Mouse (Mus musculus): ENCODE measurements around the gene Olfr71.

Olfr71 gene

DNA sequence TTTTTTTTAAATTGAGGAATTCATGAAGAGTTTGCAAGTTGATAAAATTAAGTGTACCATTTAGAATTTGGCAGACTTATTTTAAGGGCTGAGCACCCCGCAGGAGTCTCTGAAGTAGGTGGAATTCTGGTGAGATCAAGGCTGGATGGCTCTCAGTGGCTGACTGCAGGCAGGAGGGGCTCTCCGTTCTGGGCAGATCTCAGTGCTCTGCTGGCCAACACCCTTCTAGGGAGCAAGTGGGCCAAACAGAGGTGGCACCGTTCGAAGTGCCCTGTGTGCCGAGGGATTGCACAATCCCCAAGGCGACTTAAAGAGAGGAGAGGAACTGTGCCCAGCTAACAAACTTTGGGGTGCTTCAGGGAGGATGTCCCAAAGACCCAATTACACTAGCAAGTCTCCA lies at the start of gene Olfr71:
Gene Olfr71, minus strand, starts transcription at position 387 of the 400 bp plus-strand sequence.
- DNase-seq (ENCODE audit: low read depth, low spot score): no peak

DNA sequence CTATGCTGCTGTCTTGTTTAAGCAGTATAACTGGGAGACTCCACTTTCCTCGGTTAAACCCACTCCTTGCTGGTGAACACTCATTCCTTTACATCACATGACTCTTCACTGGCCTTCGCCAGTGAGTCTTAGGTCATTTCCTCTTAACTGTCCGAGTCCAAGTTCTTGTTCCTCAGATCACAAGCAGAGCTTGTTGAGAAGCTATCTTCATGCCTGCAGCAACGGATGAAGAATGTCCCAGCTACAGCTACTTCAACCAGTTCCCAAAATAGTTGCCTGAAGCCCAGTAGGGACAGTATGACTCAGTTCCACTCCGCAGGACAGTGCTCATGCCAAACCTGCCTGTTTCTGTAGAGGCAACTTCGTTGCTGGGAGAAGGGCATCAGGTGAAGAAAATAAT lies 47.2 kb upstream of the Olfr71 start:
- DNase-seq (ENCODE audit: low read depth, low spot score): peak; percentile 29

DNA sequence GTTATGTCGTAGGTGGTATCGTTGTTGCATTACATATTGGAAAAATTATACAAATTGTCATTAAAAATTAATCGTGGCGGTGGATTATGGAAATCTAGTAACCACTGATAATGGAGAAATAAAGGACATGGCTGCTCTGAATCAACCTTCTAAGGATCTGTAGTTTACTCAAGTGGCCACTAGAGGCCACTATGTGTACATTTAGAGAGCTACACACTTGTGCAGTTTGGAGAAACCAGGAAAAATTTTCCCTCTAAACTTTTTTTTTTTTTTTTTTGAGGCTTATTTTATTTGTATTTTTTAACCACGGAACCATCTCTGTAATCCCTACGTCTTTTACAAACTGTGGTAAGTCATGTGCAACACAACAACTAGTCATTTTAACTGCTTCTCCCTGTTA lies 35.1 kb upstream of the Olfr71 start:
- peak; percentile 75 for DNase-seq (ENCODE audit: low read depth, low spot score)

DNA sequence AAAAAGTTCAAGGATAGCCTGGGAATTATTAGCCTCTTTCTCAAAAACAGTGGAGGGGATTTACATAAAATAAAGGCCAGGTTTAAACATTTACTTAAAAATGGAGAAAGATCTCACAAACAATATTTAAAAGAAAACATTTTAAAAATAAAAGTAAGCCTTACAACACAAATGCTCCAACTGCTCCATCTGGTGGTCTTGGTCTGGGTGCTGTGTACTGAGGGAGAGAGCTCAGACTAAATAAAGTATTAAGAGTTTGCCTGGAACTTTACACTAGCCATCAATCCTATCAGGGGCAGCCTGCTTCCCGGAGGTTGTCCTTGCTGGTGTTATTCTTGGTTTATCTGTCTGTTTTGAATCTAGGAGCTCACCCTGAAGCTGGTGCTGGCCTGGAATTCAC lies 33.0 kb upstream of the Olfr71 start:
- peak; percentile 59 for DNase-seq (ENCODE audit: low read depth, low spot score)

DNA sequence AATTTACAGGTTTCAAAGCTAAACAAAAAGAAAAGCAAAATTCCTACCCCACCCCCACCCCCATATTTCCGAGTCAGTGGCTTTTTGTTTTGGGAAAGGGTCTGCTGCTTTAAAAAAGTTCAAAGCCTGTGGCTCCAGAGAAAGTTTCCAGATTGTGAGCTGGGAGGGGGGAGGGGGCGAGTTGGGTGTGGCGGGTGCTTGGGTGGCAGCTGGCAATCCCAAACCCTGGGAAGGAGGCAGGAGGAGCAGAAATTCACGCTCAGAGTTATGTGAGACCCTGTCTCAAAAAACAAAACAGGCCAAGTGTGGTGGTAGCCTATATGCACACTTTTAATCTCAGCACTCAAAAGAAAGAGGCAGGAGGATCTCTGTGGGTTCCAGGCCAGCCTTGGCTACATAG lies 32.6 kb upstream of the Olfr71 start:
- no peak for DNase-seq (ENCODE audit: low read depth, low spot score)

DNA sequence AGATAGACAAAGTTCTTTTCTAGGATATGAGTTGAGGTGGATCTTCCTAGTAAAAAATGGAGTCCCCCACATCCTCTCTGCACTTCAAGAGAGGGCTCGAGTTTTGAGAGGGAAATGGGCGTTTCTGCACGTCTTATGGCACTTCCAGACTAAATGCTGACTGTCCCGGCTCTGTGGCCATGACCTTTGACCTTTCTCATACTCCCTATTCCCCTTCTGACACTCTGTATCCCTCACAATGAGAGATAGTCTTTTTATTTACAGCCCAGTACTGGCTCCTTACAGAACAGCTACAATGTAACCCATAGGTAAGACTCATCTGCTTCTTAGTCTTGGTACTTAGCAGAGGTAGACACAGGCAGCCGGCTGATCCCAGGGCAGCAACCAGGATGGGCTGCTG lies 31.5 kb upstream of the Olfr71 start:
- DNase-seq (ENCODE audit: low read depth, low spot score): no peak

DNA sequence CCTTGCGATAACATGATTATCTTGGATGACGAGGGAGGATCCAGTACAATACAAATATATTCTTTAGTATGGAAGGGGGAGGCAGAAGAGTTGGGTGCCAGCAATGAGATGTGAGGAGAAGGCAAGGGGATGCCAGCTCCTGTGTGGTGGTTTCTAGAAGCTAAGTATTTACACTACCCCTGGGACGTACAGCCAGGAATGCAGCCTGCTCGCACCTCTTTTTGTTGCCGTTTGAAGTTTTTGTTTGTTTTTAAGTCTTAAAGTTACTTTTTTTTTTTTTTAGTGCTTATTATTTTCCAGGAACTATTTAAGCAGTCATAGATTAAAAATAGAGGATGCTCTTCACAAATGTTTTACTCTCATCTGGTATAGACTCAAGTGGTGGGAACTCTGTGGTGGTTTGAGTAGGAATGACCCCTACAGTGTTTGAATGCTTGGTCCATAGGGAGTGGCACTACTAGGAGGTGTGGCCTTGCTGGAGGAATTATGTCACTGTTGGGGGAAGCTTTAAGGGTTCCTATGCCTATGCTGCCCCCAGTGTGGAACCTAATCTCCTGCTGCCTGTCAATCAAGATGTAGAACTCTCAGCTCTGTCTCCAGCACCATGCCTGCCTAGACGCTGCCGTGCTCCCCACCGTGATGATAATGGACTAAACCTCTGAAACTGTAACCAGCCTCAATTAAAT lies 29.1 kb upstream of the Olfr71 start:
- no peak for DNase-seq (ENCODE audit: low read depth, low spot score)

DNA sequence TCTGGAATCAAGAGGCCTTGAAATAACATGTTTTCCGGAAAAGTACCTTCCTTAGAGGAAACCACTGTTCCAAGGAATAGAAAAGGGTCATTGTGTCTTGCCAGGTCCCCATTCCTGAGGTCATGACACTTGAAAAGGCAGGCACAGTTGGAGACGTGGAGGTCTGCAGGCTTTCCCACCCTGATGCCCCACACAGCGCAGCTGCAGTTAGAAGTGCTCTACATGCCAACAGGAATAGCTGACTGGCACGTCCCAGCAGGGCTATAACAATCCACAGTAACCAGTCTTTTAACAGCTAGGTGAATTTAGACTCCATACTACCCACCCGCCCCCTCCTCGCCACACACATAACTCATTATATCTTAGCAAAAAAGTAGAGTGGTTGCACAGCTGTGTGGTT lies 27.1 kb upstream of the Olfr71 start:
- DNase-seq (ENCODE audit: low read depth, low spot score): no peak

DNA sequence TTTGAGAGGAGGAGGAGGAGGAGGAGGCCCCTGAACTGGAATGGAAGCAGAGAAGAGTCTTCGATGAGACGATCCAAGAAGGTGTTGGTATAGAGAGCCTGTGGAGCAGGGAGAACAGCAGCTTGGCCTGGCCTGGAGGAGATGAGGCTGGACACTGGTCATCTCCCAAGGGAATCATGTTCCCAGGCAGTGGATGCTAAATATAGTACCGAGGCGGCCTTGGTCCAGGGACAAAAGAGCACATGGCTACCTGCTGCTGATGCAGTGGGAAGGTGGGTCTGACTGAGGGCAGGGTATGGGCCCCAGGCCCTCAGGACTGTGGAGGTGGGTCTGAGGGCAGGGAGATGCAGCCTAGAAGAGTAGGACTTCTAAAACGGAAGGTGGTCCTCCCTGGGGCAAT lies 23.1 kb upstream of the Olfr71 start:
- DNase-seq (ENCODE audit: low read depth, low spot score): no peak

DNA sequence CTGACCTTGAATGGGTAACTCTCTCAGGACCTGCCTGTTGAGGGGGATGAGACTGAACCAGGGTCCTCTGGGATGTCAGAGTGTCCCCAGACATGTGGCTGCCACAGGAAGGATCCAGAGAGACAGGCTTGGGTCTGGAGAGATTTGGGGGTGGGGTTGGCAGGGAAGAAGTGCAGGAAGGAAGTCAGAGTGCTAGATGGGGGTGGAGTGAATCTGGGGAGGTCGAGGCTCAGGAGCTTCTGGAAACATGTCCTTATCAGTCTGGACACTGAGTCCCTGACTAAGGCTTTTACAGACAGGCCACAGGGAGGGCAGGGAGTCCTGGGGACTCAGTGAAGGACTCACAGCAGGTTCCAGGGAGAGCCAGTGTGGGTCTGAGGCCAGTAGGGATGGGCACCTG lies 22.1 kb upstream of the Olfr71 start:
- DNase-seq (ENCODE audit: low read depth, low spot score): no peak

DNA sequence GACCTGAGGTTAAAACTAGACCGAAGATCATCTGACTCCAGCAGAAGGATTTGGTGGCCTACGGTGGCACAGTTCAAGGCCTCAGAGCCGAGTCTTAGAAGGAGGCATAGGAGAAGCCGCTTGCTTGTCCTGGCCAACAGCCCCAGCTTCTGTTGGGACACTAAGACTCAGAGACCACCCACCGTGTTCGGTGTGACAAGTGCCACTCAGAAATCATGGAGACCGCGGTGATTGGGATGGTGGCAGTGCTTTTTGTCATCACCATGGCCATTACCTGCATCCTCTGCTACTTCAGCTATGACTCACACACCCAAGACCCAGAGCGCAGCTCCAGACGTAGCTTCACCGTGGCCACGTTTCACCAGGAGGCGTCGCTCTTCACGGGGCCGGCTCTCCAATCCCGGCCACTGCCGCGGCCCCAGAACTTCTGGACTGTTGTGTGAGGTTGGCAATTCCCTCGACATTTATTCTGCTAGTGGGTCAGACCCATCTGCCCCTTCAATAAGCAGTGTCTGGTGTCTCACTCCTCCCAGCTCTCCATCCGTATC lies 20.8 kb upstream of the Olfr71 start:
- no peak for DNase-seq (ENCODE audit: low read depth, low spot score)

DNA sequence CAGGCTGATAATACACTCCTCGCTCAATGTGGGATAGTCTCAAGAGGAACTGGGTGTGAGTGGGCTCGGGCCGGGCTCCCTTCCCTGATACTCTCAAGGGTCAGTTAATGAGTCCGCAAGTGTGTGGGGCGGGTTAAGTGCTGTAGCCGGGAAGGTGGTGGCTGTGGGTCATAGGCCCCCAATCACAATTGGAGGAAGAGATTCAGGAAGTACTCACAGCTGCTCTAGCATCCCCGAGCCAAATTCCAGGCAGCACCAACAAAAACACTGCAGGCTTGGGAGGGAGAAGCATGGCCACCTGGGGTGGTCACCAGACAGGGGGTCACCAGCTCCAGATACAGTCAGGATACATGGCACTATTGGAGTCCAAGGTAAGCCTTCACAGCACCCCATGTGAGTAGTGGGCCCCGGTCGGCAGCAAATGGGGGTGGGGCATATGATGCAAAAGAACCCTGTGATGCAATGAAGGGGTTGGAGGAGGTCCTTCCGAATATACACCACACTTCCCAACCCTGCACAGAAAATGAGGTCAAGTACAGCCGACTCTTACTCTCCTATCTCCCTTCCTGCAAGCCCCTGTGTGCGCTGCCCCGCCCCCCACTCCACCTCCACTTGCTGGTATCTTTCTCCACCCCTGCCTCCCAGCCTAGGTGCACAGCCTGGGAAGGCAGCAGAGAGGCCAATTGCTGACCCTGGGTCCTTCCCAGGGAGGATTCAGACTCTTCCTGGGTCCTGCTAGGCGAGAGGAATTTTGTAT lies 19.9 kb upstream of the Olfr71 start, which contains the start of gene Spaar:
Gene Spaar, plus strand, starts transcription at position 241 of the 757 bp plus-strand sequence.
- no peak for DNase-seq (ENCODE audit: low read depth, low spot score)

DNA sequence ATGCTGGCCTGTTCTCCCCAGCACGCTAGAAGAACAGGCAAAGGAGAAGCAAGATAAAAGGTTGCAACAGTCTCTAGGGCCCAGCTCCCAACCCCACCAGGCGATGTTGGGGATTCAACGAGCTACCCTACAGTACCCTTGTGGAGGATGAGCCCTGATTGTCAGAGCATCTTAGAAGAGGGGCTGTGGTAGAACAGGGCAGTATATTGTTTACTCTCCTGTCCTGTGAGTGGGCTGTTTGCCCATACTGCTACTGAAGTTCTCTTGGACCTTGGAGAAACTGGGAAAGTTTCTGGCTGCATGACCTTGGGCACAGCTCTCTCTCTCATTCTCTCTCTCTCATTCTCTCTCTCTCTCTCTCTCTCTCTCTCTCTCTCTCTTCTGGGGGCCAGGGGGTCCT lies 19.1 kb upstream of the Olfr71 start:
- DNase-seq (ENCODE audit: low read depth, low spot score): peak; percentile 65

DNA sequence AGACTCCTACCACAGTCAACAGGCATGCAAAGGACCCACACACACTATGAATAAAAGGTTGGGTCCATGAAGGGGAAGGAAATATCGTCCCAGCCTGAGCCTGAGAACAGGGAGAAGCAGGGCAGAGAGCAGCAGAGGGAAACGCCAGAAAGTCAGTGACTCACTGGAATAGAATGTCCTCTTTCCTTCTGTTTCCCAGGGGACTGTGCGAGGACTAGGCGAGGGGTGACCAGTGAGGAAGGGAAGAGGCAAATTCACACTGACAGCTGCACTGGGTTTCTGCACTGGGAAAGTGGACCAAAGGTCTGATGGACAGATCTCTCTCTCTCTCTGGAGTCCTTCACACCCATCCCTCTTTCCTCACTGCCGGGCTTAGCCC lies 18.5 kb upstream of the Olfr71 start:
- peak; percentile 95 for DNase-seq (ENCODE audit: low read depth, low spot score)

DNA sequence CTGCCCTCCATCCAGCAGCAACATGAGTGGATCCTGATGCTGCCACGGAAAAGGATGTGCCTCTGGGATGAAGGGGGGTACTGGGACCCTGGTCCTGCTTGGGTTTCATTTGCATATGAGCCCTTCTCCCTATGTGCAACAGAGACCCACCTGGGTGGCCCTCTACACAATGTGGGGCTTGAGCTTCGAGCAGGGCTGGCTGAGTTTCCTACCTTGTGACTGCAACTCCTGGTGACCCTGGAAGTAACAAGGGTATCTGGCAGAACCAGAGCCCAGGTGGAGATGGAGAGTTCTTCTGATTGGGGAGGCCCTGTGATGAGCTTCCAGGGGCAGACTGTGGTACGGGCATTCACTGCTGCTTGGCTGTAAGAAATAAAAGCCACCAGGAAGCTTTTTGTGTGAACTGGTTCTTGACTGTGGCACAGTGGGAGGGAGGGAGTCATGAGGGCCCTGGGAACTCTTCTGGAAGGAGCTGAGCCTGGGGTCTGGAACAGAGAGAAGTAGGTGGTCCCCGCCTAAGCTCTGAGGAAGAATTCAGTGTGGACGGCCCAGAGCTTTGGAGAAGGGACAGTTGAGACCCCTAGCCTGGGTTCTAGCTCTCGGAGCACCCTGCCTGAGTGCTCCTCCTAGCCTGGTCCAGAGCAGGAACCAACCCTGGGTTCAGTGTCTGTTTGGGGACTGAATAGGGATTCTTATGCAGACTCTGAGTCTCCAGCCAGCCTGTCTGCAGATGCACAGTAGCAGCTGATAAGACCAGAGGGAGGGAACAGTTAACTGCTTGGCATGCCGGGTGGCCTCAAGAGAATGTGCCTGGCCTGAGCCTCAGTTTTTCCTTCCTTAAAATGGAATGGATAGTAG lies 17.9 kb upstream of the Olfr71 start:
- no peak for DNase-seq (ENCODE audit: low read depth, low spot score)

DNA sequence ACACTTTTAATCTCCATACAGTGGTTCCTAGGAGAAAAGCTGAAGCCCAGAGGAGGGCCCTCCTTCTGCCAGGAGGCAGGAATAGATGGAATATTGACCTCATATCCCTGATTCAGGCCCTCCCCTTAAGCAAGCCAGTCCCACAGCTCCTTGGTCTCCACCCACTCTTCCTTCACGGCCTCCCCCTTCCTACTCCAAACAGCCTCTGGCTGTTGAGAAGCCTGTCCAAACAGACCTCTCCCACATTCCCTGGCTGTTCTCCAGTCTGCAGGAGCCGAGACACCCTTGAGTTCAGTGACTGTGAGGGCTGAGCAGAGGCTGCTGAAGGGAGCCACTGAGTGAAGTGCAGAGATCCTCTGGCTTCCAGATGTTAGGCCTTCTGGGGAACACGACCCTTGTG lies 16.9 kb upstream of the Olfr71 start, which contains the start of gene Hrct1:
Gene Hrct1, plus strand, starts transcription at position 194 of the 400 bp plus-strand sequence.
- DNase-seq (ENCODE audit: low read depth, low spot score): peak; percentile 98

DNA sequence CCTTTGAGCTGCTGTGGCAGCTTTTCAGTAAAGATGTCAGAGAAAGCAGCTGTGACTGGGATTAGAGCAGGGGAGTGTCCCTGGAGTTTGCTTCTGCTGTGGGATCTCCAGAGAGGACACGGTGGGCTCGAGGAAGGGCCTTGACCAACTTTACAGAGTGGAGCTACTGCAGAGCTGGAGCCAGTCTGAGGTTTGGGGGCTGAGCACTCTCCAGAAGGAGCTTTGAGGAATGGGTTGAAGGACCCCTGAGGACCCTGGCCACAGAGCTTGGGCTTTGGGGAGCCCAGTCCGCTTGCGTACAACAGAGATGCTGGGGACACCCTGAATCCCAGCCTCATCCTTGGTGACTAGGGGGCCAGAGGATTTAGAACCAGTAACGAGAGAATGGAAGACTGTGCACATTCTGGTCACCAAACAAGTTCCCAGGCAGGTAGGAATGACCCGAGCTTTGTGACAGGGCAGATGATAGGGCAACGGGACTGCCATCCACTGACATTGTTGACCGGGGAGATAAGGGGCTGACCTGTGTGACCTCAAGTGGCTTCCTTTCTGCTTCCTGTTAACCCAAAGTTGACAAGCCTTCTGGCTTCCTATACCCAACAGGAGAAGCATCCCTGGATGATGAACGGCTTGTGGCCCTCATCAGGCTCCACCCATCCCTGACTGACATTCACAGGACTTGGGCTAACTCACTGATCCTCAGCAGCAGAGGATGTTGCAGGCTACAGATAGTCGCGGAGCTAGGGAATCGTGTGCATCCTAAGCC lies 16.4 kb upstream of the Olfr71 start:
- no peak for DNase-seq (ENCODE audit: low read depth, low spot score)

DNA sequence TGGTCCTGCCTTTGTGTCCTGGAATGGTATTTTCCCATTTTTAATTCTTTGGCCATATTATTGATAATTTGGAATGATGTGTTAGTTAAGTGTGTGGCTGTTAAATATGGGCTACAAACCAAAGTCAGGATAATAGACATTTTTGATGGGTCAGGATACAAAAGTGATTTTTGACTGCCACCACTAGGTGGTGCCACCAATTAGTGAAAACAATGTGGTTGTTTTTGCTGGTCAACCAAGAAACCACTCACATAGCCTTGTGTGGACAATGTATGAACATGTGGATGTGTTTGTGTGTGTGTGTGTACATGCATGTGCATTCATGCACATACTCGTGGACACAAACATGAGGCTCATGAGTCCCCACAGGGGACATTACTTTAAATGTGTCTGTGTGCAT lies 14.7 kb upstream of the Olfr71 start:
- peak; percentile 83 for DNase-seq (ENCODE audit: low read depth, low spot score)

DNA sequence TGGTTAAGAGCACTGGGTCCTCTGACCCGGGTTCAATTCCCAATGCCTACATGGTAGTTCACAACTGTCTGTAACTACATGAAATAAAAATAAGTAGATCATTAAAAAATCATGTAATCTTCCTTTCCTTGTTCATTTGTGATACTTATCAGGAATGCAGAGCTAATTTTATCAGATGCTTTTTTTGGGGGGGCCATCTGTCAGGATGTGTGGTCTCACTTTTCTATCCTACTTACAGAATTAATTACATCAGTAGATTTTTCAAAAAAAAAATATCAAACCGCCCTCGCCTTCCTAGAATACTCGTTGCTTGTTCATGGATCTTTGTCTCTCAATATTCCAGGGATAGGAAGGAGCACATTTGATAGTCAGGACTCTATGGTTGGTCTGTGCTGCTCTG lies 12.1 kb upstream of the Olfr71 start:
- no peak for DNase-seq (ENCODE audit: low read depth, low spot score)

DNA sequence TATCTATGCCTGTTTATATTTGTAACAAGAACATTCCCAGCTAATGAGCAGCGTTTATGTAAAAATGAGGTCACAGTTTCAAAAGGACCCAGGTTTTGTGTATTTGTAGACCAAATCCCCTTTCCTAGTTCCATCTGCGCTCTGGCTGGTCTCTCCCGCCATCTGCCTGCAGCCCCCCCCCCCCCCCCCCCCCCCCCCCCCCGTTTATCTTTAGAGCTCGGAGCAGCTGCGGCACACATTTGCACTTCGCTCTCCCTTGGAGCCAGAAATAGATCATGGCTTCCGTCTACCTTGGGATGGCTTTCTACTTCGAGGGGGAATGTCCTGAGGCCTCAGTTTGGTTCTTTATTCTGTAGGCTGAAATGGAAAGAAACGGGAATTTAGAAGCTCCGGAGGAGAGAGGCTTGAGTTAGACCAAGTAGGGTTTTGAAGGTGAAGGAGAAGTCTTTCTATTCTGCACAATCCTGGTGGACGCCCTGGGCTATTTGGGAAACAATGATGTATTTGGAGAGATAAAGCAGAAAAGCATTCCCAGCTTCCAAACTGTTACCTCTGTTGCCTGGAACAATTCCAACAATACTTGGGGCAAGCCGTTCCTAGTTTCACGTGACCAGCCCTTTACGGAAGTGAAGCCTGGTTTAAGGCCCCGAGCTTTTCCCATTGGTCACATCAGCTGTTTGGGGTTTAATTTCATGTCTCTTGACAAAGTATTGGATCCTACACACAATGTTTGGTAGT lies 10.6 kb upstream of the Olfr71 start:
- DNase-seq (ENCODE audit: low read depth, low spot score): no peak

Measured in 3T3-L1 (cell line).